Mouse (Mus musculus): ENCODE data around the gene Ppp1r9b.

GRCm38 (mm10) chr11:94991641-94992479, 1.0 kb downstream of the Ppp1r9b start:
- TF ChIP-seq CTCF (conservative IDR thresholded peaks at IDR 0.05; ENCODE audit: insufficient read depth, insufficient read length, low read depth, low read length) (no peak), POLR2A (IDR thresholded peaks at IDR 0.05; ENCODE audit: low read depth, low read length) (no peak)

Measured in kidney, adult 2 months (tissue).